Mouse (Mus musculus) heart, adult 2 months (tissue): ENCODE measurements around the gene Cenpi. TPM values are rescaled to one million over a fixed set of nuclear protein-coding genes. Genes with fewer than 3 reads are reported as not detected.

Experiments
- DNase-seq, 2 experiments: peaks; one replicate each; pipeline ENCODE4 v3.0.0; 2021
- H3K27ac ChIP-seq: fragments of 200-600 bp; 2 replicates; pipeline ENCODE4 v1.8.1; 2022
- H3K27me3 ChIP-seq: fragments of 200-500 bp; 2 replicates; pipeline ENCODE4 v1.6.1; 2012; ENCODE audit warnings: mild to moderate bottlenecking, low read length, inconsistent platforms, mixed read lengths; ENCODE audit not compliant: control insufficient read depth, insufficient read depth
- H3K36me3 ChIP-seq: fragments of 200-500 bp; 2 replicates; pipeline ENCODE4 v1.6.1; 2012; ENCODE audit warnings: low read length, inconsistent platforms; ENCODE audit not compliant: control insufficient read depth, insufficient read depth
- H3K4me1 ChIP-seq: fragments of 200-500 bp; 2 replicates; pipeline ENCODE4 v1.6.1; 2011; ENCODE audit warnings: low read length; ENCODE audit not compliant: control insufficient read depth, insufficient read depth
- H3K4me3 ChIP-seq: fragments of 200-600 bp; 2 replicates; pipeline ENCODE4 v1.8.1; 2022
- H3K79me2 ChIP-seq: fragments of 200-500 bp; replicated peaks from 2 replicates; pipeline ENCODE4 v1.6.1; 2012; ENCODE audit warnings: mild to moderate bottlenecking, inconsistent platforms, low read length, moderate library complexity, mixed read lengths; ENCODE audit not compliant: control insufficient read depth, insufficient read depth
- H3K9ac ChIP-seq: fragments of 200-500 bp; 2 replicates; pipeline ENCODE4 v1.6.1; 2012; ENCODE audit warnings: low read depth, mild to moderate bottlenecking, control low read depth, inconsistent platforms, low read length, mixed read lengths
- CTCF ChIP-seq: fragments of 200-600 bp; IDR thresholded peaks from 2 replicates; pipeline ENCODE4 v1.8.1; 2022; ENCODE audit warnings: antibody characterized with exemption, mild to moderate bottlenecking, moderate library complexity
- EP300 ChIP-seq: fragments of 200-500 bp; IDR thresholded peaks from 2 replicates; pipeline ENCODE4 v1.6.1; 2011; ENCODE audit warnings: low read depth, low read length, control low read depth; ENCODE audit not compliant: insufficient read depth
- POLR2A ChIP-seq: fragments of 200-500 bp; IDR thresholded peaks from 2 replicates; pipeline ENCODE4 v1.6.1; 2011; ENCODE audit warnings: mild to moderate bottlenecking, low read depth, low read length, control low read depth; ENCODE audit not compliant: insufficient read depth
- WGBS: fragments of 180-500 bp; shearing (Covaris S2); methylation state at CpG from one replicate; pipeline ENCODE4 v1.1.7; 2018; 5-methylcytosine and 5-hydroxymethylcytosine counted together
- intact Hi-C: fragments of 180-260 bp; cut with DNase I; formaldehyde crosslinking; loops from one replicate; pipeline ENCODE4 v1.15.1; 2025
- polyA plus RNA-seq: library from polyadenylated mRNA; depleted of rRNA; stranded (reverse); fragments of >200 nt; gene quantifications from 2 replicates; pipeline ENCODE4 v1.2.3, GENCODE M21; 2012
- total RNA-seq, 2 experiments: library from RNA; stranded (reverse); gene quantifications; 2 replicates each; pipeline ENCODE4 v1.2.3; 2021

The Cenpi gene
- total and polyA plus RNA-seq, 3 experiments = 0.10 to 0.48 (median 0.21) TPM

- no peaks in the 10 kb centered on the region for H3K27me3 ChIP-seq
- no peak for TF ChIP-seq POLR2A
- H3K9ac ChIP-seq = no peak overlapping the region
- no peak overlapping the region for H3K27ac ChIP-seq
- H3K4me1 ChIP-seq = no peaks in the 10 kb centered on the region; the same call in 1 of the 2 replicates
- no peaks in the 10 kb centered on the region for H3K36me3 ChIP-seq
- intact Hi-C loops = no loop called here
- H3K79me2 ChIP-seq = no peaks in the 10 kb centered on the region
- DNase-seq = no peak
- WGBS = 85% methylated on average over 3 of the region's 3 CpGs
- no peak overlapping the region for H3K4me3 ChIP-seq
These were observed 27.4 kb upstream of the Cenpi start for GRCm38 (mm10) chrX:134280531-134280930.

- H3K27me3 ChIP-seq = no peaks in the 10 kb centered on the region
- H3K36me3 ChIP-seq = no peaks in the 10 kb centered on the region
- TF ChIP-seq EP300 (no peak), POLR2A (no peak), CTCF (no peak)
- intact Hi-C loops = no loop called here
- 93% methylated on average over 2 of the region's 2 CpGs for WGBS
- no peak overlapping the region for H3K4me3 ChIP-seq
- no peaks in the 10 kb centered on the region for H3K4me1 ChIP-seq
- H3K27ac ChIP-seq = no peak overlapping the region
- H3K79me2 ChIP-seq = no peaks in the 10 kb centered on the region
- H3K9ac ChIP-seq = no peak overlapping the region
- no peak for DNase-seq
These were observed 22.8 kb upstream of the Cenpi start for GRCm38 (mm10) chrX:134285102-134285501.

GRCm38 (mm10) chrX:134285791-134286190, 22.1 kb upstream of the Cenpi start:
- WGBS = 72% methylated on average over 4 of the region's 4 CpGs
- no peak for TF ChIP-seq EP300
- no peak for TF ChIP-seq CTCF
- TF ChIP-seq POLR2A = no peak
- Histone ChIP-seq H3K36me3 (no peaks in the 10 kb centered on the region), H3K27me3 (no peaks in the 10 kb centered on the region), H3K4me3 (no peak overlapping the region), H3K27ac (no peak overlapping the region), H3K9ac (no peak overlapping the region), H3K79me2 (no peaks in the 10 kb centered on the region), H3K4me1 (no peaks in the 10 kb centered on the region)
- no peak for DNase-seq
- intact Hi-C loops = no loop called here

- H3K27me3 ChIP-seq = no peaks in the 10 kb centered on the region
- no peak overlapping the region for H3K4me3 ChIP-seq
- TF ChIP-seq CTCF (no peak), EP300 (no peak), POLR2A (no peak)
- H3K36me3 ChIP-seq = no peaks in the 10 kb centered on the region
- no peak for DNase-seq
- no peaks in the 10 kb centered on the region for H3K79me2 ChIP-seq
- no peak overlapping the region for H3K9ac ChIP-seq
- 91% methylated on average over 2 of the region's 2 CpGs for WGBS
- intact Hi-C loops = no loop called here
- no peaks in the 10 kb centered on the region for H3K4me1 ChIP-seq
- no peak overlapping the region for H3K27ac ChIP-seq
These were observed 20.6 kb upstream of the Cenpi start for GRCm38 (mm10) chrX:134287305-134287704.

- Histone ChIP-seq H3K4me3 (peak overlapping the region; percentile 22; the same call in 1 of the 2 replicates), H3K36me3 (no peaks in the 10 kb centered on the region), H3K4me1 (no peaks in the 10 kb centered on the region; the same call in 1 of the 2 replicates), H3K27ac (no peak overlapping the region), H3K79me2 (no peaks in the 10 kb centered on the region), H3K9ac (no peak overlapping the region), H3K27me3 (no peaks in the 10 kb centered on the region)
- intact Hi-C loops = no loop called here
- peak; percentile 3 to 22 for DNase-seq
- TF ChIP-seq POLR2A = no peak
- TF ChIP-seq CTCF = no peak
- TF ChIP-seq EP300 = no peak
- 27% methylated on average over 9 of the region's 9 CpGs for WGBS
These were observed 11.6 kb upstream of the Cenpi start for GRCm38 (mm10) chrX:134296301-134296700.

- intact Hi-C loops = no loop called here
- peak overlapping the region; percentile 22; the same call in 1 of the 2 replicates for H3K4me3 ChIP-seq
- no peak overlapping the region for H3K27ac ChIP-seq
- H3K27me3 ChIP-seq = no peaks in the 10 kb centered on the region
- H3K36me3 ChIP-seq = no peaks in the 10 kb centered on the region
- no peak for TF ChIP-seq CTCF
- no peak for TF ChIP-seq POLR2A
- TF ChIP-seq EP300 = no peak
- no peak overlapping the region for H3K9ac ChIP-seq
- no peaks in the 10 kb centered on the region for H3K79me2 ChIP-seq
- no peak for DNase-seq
- H3K4me1 ChIP-seq = no peaks in the 10 kb centered on the region; the same call in 1 of the 2 replicates
- 35% methylated on average over 7 of the region's 7 CpGs for WGBS
These were observed 11.1 kb upstream of the Cenpi start for GRCm38 (mm10) chrX:134296737-134297136.
